Mouse (Mus musculus) T-helper 17 cell (primary cell): ENCODE results near the gene Col16a1.

ENCODE experiments used
- in situ Hi-C, 2 experiments: fragments of 300-600 bp; cut with MboI, MseI; formaldehyde crosslinking; loops; 1 replicate in 1 of 2; 2 replicates in 1 of 2; pipeline ENCODE4 v1.15.1; 2025; ENCODE audit warnings: high pct_unique_total_duplicates in 2 of 2

Col16a1 gene

DNA sequence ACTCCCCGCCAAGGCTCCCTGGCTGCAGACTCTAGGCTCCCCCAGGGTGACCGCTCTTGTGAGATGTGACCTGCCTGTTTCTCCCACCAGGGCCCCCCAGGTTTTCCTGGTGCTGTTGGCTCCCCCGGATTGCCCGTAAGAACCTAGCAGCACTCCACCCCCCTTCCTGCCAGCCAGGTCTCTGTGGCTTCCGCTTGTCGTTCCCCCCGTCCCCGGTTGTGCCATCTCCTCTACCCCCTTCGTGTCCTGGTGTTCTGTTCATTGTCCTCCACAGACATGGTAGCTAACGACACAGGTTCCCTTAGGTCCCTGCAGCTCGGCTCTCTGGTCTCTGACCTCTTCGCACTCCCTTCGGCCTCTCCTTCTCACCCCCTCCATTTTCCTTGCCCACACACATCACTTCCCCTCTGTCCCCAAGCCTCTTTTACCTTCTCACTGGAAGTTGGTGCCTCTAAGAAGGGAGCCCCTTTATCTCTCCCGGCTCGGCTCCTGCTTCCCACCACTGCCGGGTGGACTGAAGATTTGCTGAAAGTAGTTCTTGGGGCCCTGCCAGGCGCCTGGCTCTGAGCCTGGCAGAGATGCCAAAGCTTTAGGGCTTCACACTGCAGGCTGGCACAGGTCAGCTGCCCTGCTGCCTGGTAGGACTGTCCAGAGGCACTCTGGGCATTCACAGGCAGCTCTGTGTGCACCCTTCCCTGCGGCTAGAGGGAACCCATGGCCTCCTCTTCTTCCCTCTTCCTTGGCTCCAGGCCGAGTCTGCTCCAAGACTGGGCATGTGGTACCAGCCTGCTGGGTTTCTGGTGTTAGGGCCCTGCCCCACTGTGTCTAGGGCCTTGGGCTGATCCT, 33.9 kb downstream of the Col16a1 start:
- in situ Hi-C loops = loop anchor here (5.0 kb wide), 2 partner anchors 54 to 119 kb away; no protein-coding TSS in a partner anchor

DNA sequence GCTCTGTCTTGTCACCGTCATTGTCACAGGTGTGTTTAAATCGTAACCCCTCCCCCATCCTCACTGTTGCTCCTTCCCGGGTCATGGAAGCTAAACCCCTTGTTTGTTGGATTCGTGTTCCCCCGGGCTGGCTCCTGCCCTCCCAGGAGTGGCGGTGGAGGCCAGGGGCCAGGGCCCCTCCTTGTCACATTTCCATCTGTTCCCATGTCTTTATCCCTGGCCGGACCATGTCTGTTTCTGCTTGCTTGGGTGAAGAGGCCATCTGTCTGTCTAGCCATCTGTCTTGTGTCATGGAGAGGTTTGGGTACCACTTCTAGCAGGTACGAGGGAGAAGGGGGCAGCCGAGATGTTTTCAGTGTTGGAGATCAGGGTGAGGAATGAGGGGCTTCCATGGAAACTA, 34.6 kb downstream of the Col16a1 start:
- in situ Hi-C loops = loop anchor here (5.0 kb wide), 2 partner anchors 55 to 120 kb away; no protein-coding TSS in a partner anchor

DNA sequence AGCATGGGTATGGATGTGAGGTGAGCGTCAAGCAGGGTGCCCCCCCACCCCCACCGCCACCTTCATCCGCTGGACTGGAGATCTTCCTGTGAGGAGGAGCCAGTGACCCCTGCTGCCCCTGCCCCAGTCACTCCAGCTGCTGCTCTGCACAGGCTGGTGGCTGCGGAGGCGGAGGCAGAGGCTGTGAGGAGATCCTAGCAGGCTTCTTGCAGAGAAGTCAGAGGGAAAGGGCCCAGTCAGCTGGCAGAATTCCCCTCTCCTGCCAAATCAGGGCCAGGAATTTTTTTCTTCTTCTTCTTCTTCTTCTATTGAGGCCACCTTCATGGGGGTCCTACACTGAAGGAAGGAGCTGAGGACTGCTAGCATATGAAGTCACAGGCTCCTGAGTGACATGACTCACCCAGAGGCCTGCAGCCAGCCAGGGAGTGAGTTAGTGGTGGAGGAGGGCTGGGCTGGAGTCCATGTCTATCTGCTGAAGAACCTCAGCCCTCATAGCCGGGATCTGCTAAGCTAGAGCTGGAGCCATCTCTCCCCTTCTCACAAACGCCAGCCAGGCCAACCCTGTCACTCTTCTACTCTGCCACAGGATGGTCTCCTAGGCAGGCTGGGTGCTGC, 36.8 kb downstream of the Col16a1 start:
- in situ Hi-C loops = loop anchor here (5.0 kb wide), 2 partner anchors 57 to 122 kb away; no protein-coding TSS in a partner anchor

DNA sequence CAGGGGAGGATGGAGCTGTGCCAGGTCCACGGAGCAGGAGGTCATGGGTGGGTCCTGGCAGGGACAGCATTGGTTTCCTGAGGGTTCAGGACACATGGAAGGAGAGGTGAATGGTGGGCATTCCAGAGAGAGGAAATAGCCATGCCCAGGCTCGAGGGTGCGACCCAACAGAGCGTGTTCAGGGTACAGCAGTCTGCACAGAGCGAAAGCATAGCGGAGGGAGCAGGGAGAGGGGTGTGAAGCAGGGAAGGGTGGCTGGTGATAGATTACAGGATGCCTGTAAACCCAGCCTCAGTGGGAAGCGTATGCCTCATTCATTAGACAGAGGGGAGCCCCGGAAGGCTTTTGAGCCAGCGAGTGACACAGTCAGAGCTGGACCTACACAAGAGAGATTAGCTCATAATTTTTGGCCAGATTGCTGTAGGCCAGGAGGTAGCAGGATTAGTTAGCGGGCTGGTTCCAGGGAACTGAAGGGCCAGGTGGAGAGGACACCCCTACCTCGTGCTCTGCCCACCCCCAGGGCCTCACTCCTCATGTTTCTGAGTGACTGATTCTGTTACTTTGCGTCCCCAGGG, 37.7 kb downstream of the Col16a1 start:
- in situ Hi-C loops = no loop called here

DNA sequence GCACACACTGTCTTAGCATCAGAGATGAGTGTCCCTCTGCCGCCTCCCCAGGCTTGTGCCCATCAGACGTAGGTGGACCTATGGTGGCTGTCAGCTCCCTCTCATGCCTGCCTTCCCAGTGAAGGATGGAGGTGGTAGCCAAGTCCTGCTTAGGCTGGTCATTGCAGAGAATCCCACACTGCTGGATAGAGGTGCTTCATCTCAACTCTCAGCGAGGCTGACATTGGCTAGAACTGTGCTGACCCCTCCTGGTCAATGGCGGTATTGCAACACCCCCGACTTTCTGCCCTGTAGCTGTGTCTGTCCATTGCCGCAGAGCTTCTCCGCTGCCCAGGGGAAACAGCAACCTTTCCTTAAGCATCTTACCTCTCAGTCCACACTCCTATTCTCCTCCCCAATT, 39.7 kb downstream of the Col16a1 start:
- in situ Hi-C loops = no loop called here

DNA sequence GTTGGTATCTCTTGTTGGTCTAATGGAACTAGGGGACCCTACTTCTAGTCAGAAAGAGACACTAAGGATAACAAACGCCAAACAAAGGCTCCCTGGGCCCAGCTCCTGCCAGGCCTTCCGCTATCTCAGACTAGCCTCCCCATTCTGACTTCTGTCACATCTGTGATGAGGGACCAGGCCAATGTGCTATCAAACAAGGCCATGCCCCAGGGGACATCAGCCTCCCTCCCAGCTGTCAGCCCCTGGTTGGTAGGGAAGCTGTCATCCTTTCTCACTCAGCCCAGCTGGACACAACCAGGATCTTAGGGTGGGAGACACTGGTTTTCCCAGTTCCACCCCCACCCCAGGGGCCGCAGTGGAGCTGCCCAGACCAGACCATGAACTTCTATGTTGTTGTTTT, 47.5 kb downstream of the Col16a1 start:
- in situ Hi-C loops = no loop called here

DNA sequence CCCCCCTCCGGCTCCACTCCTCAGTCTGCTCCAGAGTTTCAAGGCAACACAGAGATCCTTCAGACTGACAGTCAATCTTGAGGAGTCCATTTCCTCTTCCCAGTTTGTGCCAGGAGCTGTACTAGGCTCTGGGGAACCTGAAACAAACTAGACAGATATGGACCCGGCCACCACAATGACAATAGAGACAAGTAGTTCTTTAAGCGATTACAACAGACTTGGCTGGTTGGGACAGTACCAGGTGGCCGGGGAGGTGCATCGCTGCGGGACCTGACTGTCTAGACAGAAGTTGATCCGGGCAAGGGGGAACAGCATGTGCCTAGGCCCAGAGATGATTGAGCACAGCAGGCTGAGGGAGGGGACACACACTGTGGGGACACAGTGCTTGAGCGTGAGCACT, 53.5 kb downstream of the Col16a1 start:
- in situ Hi-C loops = loop anchor here in 1 of 2 experiments (10.0 kb wide), 1 partner anchor 326 kb away; no protein-coding TSS in a partner anchor

DNA sequence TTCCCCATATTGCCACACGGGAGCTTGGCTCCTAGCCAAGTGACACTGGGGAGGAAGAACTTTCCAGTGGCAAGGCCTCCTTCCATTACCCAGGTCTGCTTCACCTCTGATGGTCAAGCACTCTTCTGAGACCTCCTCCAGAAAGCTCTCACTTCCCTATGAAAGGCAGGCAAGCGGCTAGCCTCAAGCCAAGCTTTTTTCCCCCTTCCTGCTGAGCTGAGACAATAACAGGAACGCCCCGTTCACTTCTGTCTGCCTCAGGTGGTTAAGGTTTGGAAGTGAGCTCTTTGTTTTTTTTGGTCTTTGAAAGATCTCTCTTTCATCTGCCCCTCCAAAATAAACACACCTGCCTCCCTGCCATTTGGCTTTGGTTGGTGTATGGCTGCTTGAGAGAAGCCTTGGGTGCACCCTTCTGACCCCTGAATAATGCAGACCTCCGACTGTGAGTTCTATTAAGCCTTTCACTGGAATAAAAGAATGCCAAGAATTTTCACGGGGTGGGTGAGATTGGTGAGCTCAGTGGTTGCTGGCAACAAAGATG, 54.5 kb downstream of the Col16a1 start, which contains the start of gene Pef1:
Gene Pef1, plus strand, starts transcription at position 448 of the 541 bp plus-strand sequence.
- in situ Hi-C loops = loop anchor here in 1 of 2 experiments (10.0 kb wide), 1 partner anchor 327 kb away; no protein-coding TSS in a partner anchor

DNA sequence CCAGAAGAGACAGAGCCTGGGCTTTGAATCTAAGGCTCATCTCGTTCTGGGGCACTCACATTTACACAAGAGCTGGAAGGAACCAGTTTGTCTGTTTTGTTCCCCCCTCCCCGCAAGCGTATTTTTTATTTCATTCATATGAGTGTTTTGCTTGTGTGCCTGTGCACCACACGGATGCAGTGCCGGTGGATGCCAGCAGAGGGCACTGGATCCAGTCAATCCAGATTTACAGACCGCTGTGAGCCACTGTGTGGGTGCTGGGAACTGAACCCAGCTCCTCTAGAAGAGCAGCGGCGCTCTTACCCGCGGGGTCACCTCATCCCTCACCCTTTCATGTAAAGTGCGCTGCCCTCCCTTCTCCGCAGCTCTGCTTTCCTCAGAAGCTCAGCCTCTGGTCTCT, 56.0 kb downstream of the Col16a1 start:
- in situ Hi-C loops = loop anchor here in 1 of 2 experiments (10.0 kb wide), 1 partner anchor 329 kb away; no protein-coding TSS in a partner anchor

DNA sequence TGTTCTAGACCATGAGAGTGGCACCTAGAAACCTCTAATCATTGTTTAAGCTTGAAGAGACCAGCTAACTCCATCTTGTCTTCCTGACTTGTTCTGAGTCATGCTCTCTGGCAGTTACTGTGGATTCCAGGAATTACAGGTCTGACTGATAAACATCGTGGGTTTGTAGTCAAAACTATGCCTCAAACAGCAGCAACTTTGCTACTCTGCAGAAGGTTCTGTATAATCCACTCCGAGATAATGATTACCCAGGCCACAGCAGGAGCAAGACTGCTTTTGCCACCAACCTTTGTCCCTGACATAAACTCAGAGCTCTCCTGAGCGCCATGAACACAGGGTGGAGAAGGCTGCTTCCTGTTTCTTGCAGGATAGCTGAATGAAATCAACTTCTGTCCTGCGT, 56.9 kb downstream of the Col16a1 start:
- in situ Hi-C loops = loop anchor here in 1 of 2 experiments (10.0 kb wide), 1 partner anchor 330 kb away; no protein-coding TSS in a partner anchor

DNA sequence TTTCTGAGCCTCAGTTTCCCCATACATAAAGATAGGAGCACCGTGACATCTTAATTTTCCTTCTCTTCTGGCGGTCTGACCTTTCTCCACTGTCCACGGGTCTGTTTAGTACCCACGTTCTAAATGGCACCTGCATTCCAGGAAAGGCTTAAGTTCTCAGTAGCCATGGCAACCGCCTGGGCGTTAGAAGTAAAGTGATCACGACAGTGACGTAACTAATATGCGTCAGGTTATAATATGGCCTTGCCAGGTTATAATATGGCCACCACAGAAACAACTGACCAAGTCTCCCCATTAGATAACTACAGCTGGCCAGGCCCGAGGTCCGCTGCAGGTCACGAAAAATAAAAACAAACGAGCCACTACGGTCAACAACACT, 59.4 kb downstream of the Col16a1 start:
- in situ Hi-C loops = loop anchor here in 1 of 2 experiments (10.0 kb wide), 1 partner anchor 332 kb away; no protein-coding TSS in a partner anchor

DNA sequence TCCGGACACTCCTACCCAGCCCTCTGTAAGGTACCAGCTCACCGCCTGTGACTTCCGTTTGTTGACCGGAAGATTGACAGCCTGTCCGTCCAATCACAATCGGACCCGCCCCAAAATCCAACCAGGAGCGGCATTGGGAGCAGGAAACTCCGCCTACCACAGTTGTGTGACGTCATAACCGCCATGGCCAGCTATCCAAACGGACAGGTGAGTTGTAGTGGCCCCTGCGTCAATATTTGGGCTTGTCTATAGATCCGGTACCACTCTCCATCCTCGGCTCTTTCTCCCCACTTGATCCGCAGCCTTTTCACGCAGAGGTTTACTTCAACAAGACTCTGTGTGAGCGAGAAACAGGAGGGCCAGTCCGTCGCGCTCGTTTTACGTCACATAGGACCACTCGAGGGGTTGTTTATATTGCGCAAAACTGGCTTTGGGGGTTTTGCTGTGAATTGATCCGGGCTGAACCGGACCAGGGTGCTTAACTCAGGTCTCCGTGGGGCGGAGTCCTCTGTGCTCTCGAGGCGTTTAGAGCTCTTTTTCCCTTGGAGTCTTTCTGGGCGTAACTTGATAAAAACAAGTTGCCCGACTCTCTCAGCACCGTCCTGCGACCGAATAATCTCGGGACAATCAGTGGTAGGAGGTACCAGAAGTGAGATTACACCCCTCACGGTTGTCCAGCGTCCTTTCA, 59.9 kb downstream of the Col16a1 start:
- in situ Hi-C loops = loop anchor here in 1 of 2 experiments (10.0 kb wide), 1 partner anchor 333 kb away; no protein-coding TSS in a partner anchor

DNA sequence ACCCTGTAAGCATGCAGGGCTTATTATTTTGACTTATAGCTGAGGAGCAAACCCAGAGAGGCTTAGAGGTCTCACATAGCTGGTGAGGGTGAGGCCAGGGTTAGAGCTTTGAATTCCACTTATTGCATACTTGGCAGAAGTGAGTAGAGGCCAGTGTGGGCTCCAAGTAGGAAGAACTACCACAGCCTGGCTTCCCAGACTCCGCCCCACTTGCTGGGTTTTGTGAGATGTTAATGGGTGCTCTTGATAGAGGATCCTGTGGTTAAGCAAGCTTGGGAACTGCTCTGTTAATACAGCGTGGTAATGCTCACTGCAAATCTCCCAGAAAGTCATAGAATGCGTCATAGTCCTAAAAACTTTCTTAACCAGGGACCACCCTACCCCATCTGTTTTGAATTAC, 61.3 kb downstream of the Col16a1 start:
- in situ Hi-C loops = loop anchor here in 1 of 2 experiments (10.0 kb wide), 1 partner anchor 334 kb away; no protein-coding TSS in a partner anchor

DNA sequence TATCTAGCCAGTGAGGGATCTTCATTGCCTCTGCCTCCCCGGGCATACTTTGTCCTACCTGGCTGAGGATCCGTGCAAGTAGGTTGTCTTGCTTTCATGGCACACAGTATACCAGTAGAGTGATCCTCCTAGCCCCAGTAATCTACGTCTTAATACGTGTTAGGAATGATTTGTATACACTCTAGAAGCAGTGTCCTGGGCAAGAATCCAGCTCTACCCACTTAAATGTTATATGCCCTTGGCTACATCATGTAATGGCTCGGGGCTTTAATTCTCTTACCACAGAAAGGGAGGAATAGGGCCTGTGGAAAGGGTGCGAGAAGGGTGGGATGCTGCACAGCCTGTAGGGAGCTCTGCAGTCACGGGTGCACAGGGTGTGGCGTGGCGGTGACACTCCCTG, 62.0 kb downstream of the Col16a1 start:
- in situ Hi-C loops = loop anchor here in 1 of 2 experiments (10.0 kb wide), 1 partner anchor 335 kb away; no protein-coding TSS in a partner anchor

DNA sequence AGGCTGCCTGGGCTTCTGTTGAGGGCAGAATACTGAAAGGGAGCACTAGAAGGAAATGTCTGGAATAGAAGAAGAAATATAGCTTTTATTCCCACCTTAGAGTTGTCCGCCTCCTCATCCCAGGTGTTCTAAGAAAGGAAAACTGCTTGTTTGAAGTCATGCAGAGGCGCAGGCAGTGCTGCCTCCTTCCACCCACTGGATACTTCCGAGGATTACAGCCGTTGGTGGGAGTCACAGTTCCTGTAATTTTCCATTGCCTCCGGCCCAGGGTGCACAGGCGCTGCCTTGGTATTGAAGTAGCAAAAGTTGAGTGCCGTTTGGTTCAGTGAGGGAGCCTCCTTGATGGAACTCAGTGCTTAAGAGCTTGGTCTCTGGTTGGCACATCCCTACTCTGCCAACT, 62.5 kb downstream of the Col16a1 start:
- in situ Hi-C loops = no loop called here

DNA sequence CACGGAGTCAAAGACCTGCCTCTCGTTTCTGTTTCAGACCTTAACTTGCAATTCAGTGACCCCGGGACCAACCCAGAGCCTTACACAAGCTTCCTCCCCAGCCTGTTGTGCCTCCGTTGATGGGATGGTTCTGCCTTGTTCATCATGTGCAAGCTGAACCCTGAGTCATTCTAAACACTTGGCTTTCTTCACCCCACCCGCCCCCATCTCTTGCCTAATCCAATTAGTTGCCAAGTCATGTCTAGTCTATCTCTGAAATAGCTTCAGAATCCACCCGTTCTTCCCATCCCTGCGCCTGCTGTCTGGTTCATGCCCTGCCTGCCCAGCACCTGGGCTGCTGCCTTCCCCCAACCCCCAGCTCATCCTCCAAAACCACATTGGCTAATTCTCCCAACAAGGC, 64.7 kb downstream of the Col16a1 start:
- in situ Hi-C loops = no loop called here

DNA sequence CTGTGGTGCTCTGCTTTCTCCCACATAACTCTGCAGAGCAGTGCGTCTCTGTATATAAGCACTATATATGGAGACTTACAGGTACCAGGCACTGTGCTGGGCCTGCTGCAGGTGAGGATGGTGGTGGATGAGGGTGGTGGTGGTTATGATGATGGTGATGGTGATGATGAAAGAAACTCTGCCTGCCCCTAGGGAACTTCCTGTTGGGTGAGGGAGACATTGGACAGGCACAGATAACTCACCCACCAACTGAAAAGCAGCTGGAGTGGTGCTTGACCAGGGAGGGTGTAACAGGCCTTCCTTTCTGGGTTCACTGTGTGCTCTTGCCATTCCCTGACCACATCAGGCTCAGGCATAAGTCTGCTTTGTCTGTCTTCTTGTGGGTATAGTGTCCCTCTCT, 65.1 kb downstream of the Col16a1 start:
- in situ Hi-C loops = no loop called here

DNA sequence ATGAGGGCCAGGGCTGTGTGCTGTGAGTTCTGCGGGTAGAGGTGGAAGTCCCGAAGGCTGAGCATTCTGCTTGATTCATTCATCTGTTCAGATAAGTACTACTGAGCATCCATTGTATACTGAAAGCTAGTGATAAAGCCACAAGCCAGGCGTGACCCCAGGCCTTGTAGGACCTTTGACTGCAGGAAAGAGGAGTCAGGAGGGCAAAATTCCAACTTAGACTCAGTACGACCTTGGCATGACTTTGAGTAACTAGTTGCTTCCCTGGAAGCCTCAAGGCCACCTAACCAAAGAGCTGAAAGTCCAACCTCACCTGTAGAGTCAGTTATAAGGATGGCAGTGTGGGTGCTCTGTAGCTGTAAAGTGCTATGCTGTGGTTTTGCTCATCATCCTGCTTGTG, 73.1 kb downstream of the Col16a1 start:
- in situ Hi-C loops = no loop called here

DNA sequence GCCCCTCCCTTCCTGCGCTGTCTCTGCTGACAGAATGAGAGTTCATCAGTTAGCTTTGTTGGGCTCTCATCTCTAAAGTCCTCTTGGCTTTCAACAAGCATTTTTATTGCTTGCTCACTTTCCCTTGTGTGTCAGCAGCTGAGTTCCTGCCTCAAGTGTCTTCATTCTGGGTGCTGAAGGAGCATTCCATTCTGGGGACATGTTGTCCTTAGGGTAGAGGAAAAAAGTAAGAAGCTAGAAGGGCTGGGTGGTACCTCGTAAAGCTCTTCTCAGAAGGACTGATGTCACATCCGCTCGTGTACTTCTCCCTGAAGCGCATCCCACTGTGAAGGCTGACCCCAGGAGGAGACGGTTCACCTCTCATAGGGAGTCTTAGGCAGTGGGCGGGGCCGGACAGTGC, 73.9 kb downstream of the Col16a1 start:
- in situ Hi-C loops = no loop called here

DNA sequence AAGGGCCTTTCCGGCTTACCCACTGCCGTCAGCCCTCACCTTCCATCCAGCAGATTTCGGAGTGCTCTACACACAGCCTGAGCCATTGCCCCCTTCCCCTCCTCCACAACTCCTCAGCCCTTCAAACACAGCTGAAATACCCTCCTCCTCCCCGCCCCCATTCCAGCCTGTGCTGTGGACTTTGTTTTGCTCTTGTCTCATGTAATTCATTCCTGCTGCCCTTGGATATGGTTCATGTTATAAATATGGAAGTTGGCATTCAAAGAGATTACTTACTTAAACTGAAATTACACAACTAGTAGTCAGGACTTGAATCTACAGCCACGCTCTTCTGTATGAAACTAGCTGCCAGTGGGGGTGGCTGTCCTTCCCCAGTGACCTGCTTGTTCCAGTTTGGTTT, 75.4 kb downstream of the Col16a1 start:
- in situ Hi-C loops = no loop called here

DNA sequence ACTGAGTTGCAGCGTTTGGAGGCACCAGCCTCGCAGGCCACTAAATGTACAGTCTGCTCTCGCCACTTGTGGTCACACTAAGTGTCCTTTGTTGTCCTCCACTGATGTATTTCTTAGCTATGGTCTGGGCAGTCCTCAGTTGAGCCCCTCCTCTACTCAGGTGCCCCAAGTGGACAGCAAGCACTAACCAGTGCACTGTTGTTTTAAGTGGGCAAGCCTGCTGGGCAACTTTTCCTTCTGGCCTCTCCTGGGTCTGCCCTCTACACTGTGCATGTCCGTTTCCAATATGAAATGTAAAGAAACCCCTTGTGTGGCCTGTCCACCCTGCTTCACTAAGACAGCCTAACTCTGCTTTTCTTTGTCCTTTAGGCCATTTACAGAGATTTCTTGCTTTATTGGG, 76.5 kb downstream of the Col16a1 start:
- in situ Hi-C loops = no loop called here
